Mouse (Mus musculus) testis, adult 2 months (tissue): ENCODE measurements around the gene Lpcat2b. TPM values are rescaled to one million over a fixed set of nuclear protein-coding genes. Genes with fewer than 3 reads are reported as not detected.

Source experiments
- H3K27ac ChIP-seq: fragments of 200-500 bp; 2 replicates; pipeline ENCODE4 v1.5.1; 2012; ENCODE audit warnings: low read depth, low read length; ENCODE audit not compliant: control insufficient read depth, insufficient read depth
- H3K27me3 ChIP-seq: fragments of 200-500 bp; 2 replicates; pipeline ENCODE4 v1.6.1; 2012; ENCODE audit warnings: mild to moderate bottlenecking, low read length, moderate library complexity; ENCODE audit not compliant: control insufficient read depth, insufficient read depth
- H3K36me3 ChIP-seq: fragments of 200-500 bp; 2 replicates; pipeline ENCODE4 v1.6.1; 2012; ENCODE audit warnings: mild to moderate bottlenecking, low read length; ENCODE audit not compliant: control insufficient read depth, insufficient read depth
- H3K4me1 ChIP-seq: fragments of 200-500 bp; 2 replicates; pipeline ENCODE4 v1.6.1; 2012; ENCODE audit warnings: low read length; ENCODE audit not compliant: control insufficient read depth, insufficient read depth
- H3K4me3 ChIP-seq: fragments of 200-500 bp; 2 replicates; pipeline ENCODE4 v1.5.1; 2012; ENCODE audit warnings: low read depth, mild to moderate bottlenecking, low read length, moderate library complexity, mixed read lengths; ENCODE audit not compliant: control insufficient read depth
- CTCF ChIP-seq: fragments of 200-500 bp; IDR thresholded peaks from 2 replicates; pipeline ENCODE4 v1.5.1; 2012; ENCODE audit warnings: low read depth, mild to moderate bottlenecking, inconsistent platforms, low read length, moderate library complexity; ENCODE audit not compliant: control insufficient read depth, insufficient read depth, insufficient replicate concordance
- POLR2A ChIP-seq: fragments of 200-500 bp; IDR thresholded peaks from 2 replicates; pipeline ENCODE4 v1.6.1; 2012; ENCODE audit warnings: low read depth, mild to moderate bottlenecking, inconsistent platforms, low read length, moderate library complexity; ENCODE audit not compliant: control insufficient read depth
- polyA plus RNA-seq: library from polyadenylated mRNA; depleted of rRNA; stranded (reverse); fragments of >200 nt; gene quantifications from 2 replicates; pipeline ENCODE4 v1.2.3, GENCODE M21; 2012

The Lpcat2b gene
- polyA plus RNA-seq, 1 experiment: 113 TPM

DNA sequence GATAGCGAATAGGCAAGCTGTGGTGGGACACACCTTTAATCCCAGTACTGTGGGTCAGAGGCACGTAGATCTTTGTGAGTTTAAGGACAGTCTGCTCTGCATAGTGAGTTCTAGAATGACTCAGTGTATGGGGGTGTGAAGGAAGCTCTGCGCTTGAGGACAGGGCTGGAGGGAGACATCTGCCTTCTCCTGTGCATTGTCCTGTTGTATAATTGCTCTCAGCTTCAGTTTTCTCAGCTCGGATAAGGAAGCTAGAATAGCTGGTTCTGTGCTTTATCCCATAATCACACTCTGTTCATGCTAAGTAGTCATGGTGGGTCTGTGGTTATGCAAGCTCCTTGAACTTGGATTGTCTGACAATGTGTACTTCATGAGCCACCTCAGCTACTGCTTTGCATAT, 17.4 kb downstream of the Lpcat2b start:
- no peaks in the 10 kb centered on the region for H3K27me3 ChIP-seq
- no peak overlapping the region for H3K27ac ChIP-seq
- H3K4me3 ChIP-seq: no peak overlapping the region
- TF ChIP-seq POLR2A (no peak), CTCF (no peak)
- no peaks in the 10 kb centered on the region for H3K4me1 ChIP-seq
- H3K36me3 ChIP-seq: no peaks in the 10 kb centered on the region; the same call in 1 of the 2 replicates

DNA sequence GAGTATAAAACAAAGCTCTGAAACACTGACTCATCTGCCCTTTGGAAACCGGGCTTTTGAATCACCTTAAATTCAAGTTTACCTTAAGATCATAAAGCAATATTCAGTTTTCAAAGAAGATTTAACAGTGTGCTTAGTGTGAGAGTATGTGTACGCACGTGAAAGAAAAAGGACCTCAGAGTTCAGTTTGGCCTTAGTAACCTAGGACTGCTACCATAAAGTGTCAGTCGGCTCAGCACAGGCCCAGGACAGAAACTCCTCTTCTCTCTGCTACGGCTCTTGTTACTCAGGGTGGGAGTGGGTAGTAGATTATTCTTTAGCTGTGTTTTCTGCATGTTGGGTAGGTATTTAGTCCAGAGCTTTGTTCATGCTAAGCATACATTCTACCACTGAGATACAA, 18.3 kb downstream of the Lpcat2b start:
- H3K27me3 ChIP-seq: no peaks in the 10 kb centered on the region
- no peak for TF ChIP-seq CTCF
- TF ChIP-seq POLR2A: no peak
- no peaks in the 10 kb centered on the region for H3K4me1 ChIP-seq
- no peak overlapping the region for H3K27ac ChIP-seq
- no peaks in the 10 kb centered on the region; the same call in 1 of the 2 replicates for H3K36me3 ChIP-seq
- no peak overlapping the region for H3K4me3 ChIP-seq

DNA sequence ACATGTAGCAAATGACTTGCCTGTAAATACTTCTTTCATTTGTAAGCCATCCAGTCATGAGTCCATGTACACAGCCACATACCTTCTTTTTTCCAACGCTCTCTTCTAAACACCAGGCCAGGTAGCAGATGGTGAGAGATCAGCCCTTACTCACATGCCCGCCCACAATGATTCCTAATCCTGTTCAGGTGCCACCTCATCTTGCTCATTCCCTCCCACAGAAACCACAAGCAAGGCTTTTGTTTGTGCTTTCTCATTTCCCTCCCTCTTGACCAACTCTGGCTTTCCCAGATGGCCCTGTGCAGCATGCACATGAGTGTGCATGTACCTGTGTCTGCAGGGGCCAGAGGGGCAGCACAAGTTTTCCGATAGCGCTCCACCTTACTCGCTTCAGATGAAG, 18.9 kb downstream of the Lpcat2b start:
- Histone ChIP-seq H3K27me3 (no peaks in the 10 kb centered on the region), H3K4me3 (no peak overlapping the region), H3K27ac (no peak overlapping the region), H3K4me1 (no peaks in the 10 kb centered on the region), H3K36me3 (no peaks in the 10 kb centered on the region; the same call in 1 of the 2 replicates)
- no peak for TF ChIP-seq CTCF

DNA sequence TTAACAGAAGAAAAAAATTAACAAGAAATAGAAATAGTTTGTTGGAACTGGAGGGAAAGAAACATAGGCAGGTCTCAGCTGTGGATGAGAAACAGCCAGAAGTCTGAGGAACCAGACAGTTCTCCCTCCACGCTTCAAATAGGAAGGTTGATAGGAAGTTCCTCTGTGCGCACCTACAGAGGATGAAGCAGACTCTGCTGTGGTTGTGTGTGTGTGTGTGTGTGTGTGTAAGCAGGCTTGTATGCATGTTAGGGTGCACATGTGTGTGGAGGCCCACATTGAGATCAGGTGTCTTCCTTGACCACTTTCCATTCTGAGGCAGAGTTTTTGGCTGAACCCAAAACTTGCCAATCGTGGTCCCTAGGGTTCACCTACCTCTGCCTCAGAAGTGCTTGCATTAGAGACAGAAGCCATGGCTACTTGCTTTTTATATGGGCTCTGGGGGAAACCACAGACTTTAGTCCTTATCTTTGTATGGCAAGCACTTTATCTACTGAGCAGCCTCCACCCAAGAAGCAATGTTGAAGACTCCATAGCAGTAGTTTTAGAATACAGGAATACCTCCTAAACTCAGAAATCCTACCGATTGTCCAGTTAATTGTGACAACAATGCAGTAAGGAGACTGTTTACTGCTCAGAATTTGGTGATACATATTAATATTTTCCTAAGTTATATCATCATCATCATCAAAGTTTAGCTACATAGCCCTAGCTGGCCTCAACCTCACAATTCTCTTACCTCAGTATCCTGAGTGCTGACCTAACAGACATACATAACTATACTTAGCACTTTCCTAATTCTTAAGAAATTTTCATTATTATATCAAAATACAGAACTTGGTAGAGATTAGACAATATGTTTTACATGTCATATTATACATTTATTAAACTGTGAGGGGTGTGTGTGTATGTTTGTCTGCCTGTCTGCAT, 31.1 kb downstream of the Lpcat2b start:
- TF ChIP-seq POLR2A: no peak
- H3K4me3 ChIP-seq: no peak overlapping the region
- H3K27me3 ChIP-seq: no peaks in the 10 kb centered on the region
- no peaks in the 10 kb centered on the region for H3K4me1 ChIP-seq
- no peak overlapping the region for H3K27ac ChIP-seq
- H3K36me3 ChIP-seq: no peaks in the 10 kb centered on the region; the same call in 1 of the 2 replicates

DNA sequence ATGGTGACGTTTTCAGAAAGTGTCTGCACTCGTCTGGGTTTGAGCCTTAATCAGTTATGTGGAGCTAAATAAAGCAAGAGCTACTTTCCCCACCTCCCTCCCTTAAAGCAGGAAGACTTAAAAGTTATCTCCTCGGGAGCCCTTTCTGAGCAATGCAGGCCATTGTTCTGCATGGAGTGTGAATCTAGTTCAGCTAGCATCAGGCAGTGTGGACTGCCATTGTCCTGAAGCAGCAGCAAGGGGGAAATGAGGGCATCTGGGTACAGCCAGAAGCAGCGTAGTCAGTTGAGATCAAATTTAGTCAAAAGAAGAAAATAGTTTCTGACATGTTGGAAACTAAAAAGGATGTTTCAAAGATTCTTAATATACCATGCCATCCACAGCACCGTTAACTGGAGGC, 35.2 kb downstream of the Lpcat2b start:
- no peaks in the 10 kb centered on the region; the same call in 1 of the 2 replicates for H3K36me3 ChIP-seq
- H3K4me3 ChIP-seq: no peak overlapping the region
- TF ChIP-seq CTCF (no peak), POLR2A (no peak)
- no peak overlapping the region for H3K27ac ChIP-seq
- no peaks in the 10 kb centered on the region for H3K27me3 ChIP-seq
- no peaks in the 10 kb centered on the region for H3K4me1 ChIP-seq

DNA sequence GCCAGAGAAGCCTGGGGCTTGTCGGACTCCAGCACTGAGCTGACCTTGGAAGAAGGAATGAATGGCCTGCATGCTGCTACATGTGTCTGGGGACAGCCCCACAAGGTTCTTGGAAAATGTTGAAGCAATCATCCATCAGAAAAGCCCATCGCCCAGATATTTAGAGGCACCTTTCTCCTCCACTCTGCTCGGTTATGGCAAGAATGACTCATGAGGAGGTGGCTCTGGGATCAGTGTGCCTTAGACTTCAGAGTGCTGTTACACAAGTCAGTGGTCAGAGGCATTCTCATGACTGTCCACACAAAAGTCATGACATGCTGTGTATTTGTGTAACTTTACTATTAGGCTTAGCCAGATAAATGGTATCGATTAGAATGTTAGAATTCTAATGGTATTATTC, 35.7 kb downstream of the Lpcat2b start:
- H3K4me1 ChIP-seq: no peaks in the 10 kb centered on the region
- no peaks in the 10 kb centered on the region for H3K36me3 ChIP-seq
- H3K27me3 ChIP-seq: no peaks in the 10 kb centered on the region
- TF ChIP-seq POLR2A (no peak), CTCF (no peak)
- no peak overlapping the region for H3K4me3 ChIP-seq
- no peak overlapping the region for H3K27ac ChIP-seq

DNA sequence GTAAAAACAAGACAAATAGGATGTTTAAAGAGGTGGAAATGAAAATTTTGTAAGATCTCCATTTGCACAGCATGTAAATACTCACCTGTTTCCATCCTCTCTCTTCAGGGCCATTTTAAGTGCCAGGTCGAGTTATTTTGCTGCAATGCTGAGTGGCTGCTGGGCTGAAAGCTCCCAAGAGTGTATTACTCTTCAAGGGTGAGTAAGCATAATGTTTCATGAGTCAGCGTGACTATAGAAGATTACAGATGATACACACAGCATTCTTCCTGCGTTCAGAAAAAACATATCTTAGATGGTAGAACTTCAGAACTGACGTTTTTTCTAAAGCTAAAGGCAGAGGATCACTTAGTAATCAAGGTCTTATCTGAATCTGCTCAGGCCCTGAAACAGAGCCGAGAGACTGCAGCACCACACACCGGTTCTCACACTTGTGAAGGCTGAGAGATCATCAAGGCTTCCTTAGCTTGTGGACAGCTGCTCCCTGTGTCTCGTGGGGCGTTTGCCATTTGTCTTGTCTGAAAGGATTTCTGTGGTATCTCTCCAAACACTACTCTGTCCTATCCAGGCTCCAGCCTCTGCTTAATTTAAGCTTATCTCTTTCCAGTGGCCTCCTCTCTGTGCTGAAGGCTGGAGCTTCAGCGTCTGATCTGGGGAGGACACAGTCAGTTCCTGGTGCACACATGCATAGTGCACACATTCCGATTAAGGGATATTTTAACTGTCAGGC, 39.4 kb downstream of the Lpcat2b start:
- no peaks in the 10 kb centered on the region for H3K27me3 ChIP-seq
- no peak overlapping the region for H3K4me3 ChIP-seq
- H3K27ac ChIP-seq: no peak overlapping the region
- no peak for TF ChIP-seq CTCF
- no peak for TF ChIP-seq POLR2A
- H3K36me3 ChIP-seq: no peaks in the 10 kb centered on the region
- H3K4me1 ChIP-seq: no peaks in the 10 kb centered on the region
